Comparison of ENCODE assay signal across 22 mouse cellular contexts in the genomic region with DNA sequence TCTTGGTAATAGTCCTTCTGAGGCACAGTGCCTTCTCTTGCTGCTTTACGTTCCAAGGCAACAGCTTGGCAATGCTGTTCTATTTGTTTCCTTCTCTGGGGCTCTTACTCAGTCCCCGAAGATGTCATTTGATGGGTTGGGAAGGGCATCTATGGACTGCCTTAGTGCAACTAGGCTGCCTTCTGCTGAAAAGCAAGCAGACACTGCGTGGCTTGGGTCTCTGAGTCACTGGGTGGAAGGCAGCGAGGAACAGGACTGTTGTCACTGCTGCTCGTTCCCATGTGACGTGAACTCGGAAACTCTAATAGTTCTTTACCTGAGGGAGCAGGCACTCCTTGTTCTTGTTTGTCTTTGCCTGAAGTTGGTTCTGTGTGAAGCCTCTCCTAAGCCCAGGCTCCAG. TPM values are rescaled to one million over a fixed set of nuclear protein-coding genes. Genes with fewer than 3 reads are reported as not detected.
"Had no signal": no experiment of that assay in that cellular context is flagged by ENCODE, and none has a peak within 500 bp of the region (broad histone marks: within the 10 kb centered on the region; RNA-seq: fewer than 3 reads in every experiment).

No protein-coding gene starts in this region.

- H3K9me3 ChIP-seq: megakaryocyte, embryonic 14.5 days; midbrain, embryonic 13.5 days; midbrain, embryonic 15.5 days; neural tube, embryonic 12.5 days; neural tube, embryonic 15.5 days; stomach, embryonic 15.5 days had no signal

- H3K4me2 ChIP-seq: lung, embryonic 14.5 days; midbrain, embryonic 11.5 days; midbrain, embryonic 13.5 days; midbrain, embryonic 15.5 days; neural tube, embryonic 12.5 days; neural tube, embryonic 15.5 days; stomach, embryonic 15.5 days had no signal

- H3K27me3 ChIP-seq: midbrain, embryonic 13.5 days; midbrain, embryonic 15.5 days; neural tube, embryonic 12.5 days; neural tube, embryonic 15.5 days; stomach, embryonic 15.5 days had no signal

- H3K36me3 ChIP-seq: midbrain, embryonic 15.5 days; stomach, embryonic 15.5 days had no signal

- H3K4me3 ChIP-seq: megakaryocyte, embryonic 14.5 days; midbrain, embryonic 13.5 days; midbrain, embryonic 15.5 days; myocyte; neural tube, embryonic 12.5 days; neural tube, embryonic 15.5 days; stomach, embryonic 15.5 days had no signal

- DNase-seq: lung, adult 18-20 months; lung, embryonic 14.5 days; lung, postnatal 10 days; lung, postnatal 4 days; right cerebral cortex, postnatal 14 days; thymus, adult 2 months; thymus, postnatal 25 days; thymus, postnatal 4 days had no signal

- H3K4me1 ChIP-seq: midbrain, embryonic 15.5 days; neural tube, embryonic 12.5 days; neural tube, embryonic 15.5 days had no signal

- H3K27ac ChIP-seq: liver, embryonic 14.5 days; midbrain, embryonic 13.5 days; midbrain, embryonic 15.5 days; neural tube, embryonic 12.5 days; neural tube, embryonic 15.5 days; stomach, embryonic 15.5 days had no signal

- ATAC-seq: midbrain, embryonic 13.5 days; midbrain, embryonic 15.5 days had no signal

- H3K9ac ChIP-seq: liver, embryonic 14.5 days; lung, embryonic 14.5 days; midbrain, embryonic 13.5 days; midbrain, embryonic 15.5 days; neural tube, embryonic 12.5 days; neural tube, embryonic 15.5 days; stomach, embryonic 15.5 days had no signal

RNA-seq across cellular contexts. Expression of a gene that starts 11.9 kb away (rescaled TPM):
- total RNA-seq: midbrain, postnatal 0 days had no signal
- polyA plus RNA-seq: liver, embryonic 14.5 days; liver, embryonic 16.5 days; lung, embryonic 14.5 days; lung, embryonic 16.5 days; midbrain, embryonic 11.5 days; midbrain, embryonic 13.5 days; midbrain, embryonic 15.5 days; midbrain, postnatal 0 days; myocyte; neural tube, embryonic 12.5 days; neural tube, embryonic 15.5 days; spleen, adult 2 months; stomach, embryonic 15.5 days; thymus, adult 2 months; urinary bladder, adult 2 months had no signal

RNA-seq across cellular contexts. Expression of a gene that starts 29.1 kb away (rescaled TPM):
- polyA plus RNA-seq: liver, embryonic 16.5 days; lung, embryonic 14.5 days; midbrain, embryonic 11.5 days; midbrain, embryonic 15.5 days had no signal

RNA-seq across cellular contexts. Expression of a gene that starts 45.4 kb away (rescaled TPM):
- total RNA-seq: midbrain, postnatal 0 days had no signal
- polyA plus RNA-seq: myocyte had no signal
